Comparison of ENCODE assay signal across 22 mouse cellular contexts in genomic region chr14:121215817-121216216, GRCm38 (mm10).
A peak's percentile ranks its signal among the peaks of the same experiment; 100 is the strongest.
DNase-seq lines count a peak whose midpoint lies in the region; ATAC-seq and TF ChIP-seq lines count a peak whose summit lies in the region.
"Had no signal": no experiment of that assay in that cellular context is flagged by ENCODE, and none has a peak within 500 bp of the region (broad histone marks: within the 10 kb centered on the region; RNA-seq: fewer than 3 reads in every experiment).

No protein-coding gene starts in this region.

- TF ChIP-seq POLR2A in liver, adult 2 months (IDR thresholded peaks at IDR 0.05; ENCODE audit: extremely low read depth, insufficient read depth, low read length): no peak
- TF ChIP-seq POLR2A in cerebellum, adult 2 months (IDR thresholded peaks at IDR 0.05; ENCODE audit: borderline replicate concordance, insufficient read depth, low read length): no peak

- H3K36me3 ChIP-seq in intestine, embryonic 15.5 days: peaks cover 8% of the 10 kb centered on the region; the same call in 1 of the 2 replicates
- peaks cover under 1% of the 10 kb centered on the region; the same call in 1 of the 2 replicates for H3K36me3 ChIP-seq in intestine, postnatal 0 days (ENCODE audit: control insufficient read depth, insufficient read depth)
- H3K36me3 ChIP-seq in liver, adult 2 months (ENCODE audit: control insufficient read depth, insufficient read depth, low read length): no peaks in the 10 kb centered on the region
- H3K36me3 ChIP-seq in liver, embryonic 11.5 days (ENCODE audit: control insufficient read depth, insufficient read depth, low read length): no peaks in the 10 kb centered on the region
- no peaks in the 10 kb centered on the region for H3K36me3 ChIP-seq in lung, postnatal 0 days (ENCODE audit: insufficient read depth, low read length)
- H3K36me3 ChIP-seq: midbrain, embryonic 13.5 days had no signal

- WGBS in intestine, embryonic 15.5 days: 59% methylated on average over 5 of the region's 5 CpGs
- 62% methylated on average over 5 of the region's 5 CpGs for WGBS in intestine, postnatal 0 days
- WGBS in liver, adult 2 months: 66% methylated on average over 5 of the region's 5 CpGs
- WGBS in liver, embryonic 11.5 days: 79% methylated on average over 5 of the region's 5 CpGs
- WGBS in lung, postnatal 0 days: 29% methylated on average over 5 of the region's 5 CpGs
- 86% methylated on average over 5 of the region's 5 CpGs for WGBS in cerebellum, adult 2 months

- peaks cover 7% of the 10 kb centered on the region; the same call in 1 of the 2 replicates for H3K4me1 ChIP-seq in intestine, embryonic 15.5 days (replicated peaks)
- H3K4me1 ChIP-seq in intestine, postnatal 0 days (replicated peaks; ENCODE audit: control insufficient read depth, insufficient read depth, low read length): no peaks in the 10 kb centered on the region
- no peaks in the 10 kb centered on the region for H3K4me1 ChIP-seq in liver, adult 2 months (ENCODE audit: control insufficient read depth, insufficient read depth, low read length)
- no peaks in the 10 kb centered on the region for H3K4me1 ChIP-seq in liver, embryonic 11.5 days (replicated peaks; ENCODE audit: control insufficient read depth, insufficient read depth, low read length)
- peaks cover 5% of the 10 kb centered on the region; the same call in 1 of the 2 replicates for H3K4me1 ChIP-seq in lung, postnatal 0 days (ENCODE audit: insufficient read depth, low read depth, low read length)
- H3K4me1 ChIP-seq in cerebellum, adult 2 months (ENCODE audit: control insufficient read depth, insufficient read depth, low read length): peaks cover 13% of the 10 kb centered on the region

- H3K4me2 ChIP-seq in intestine, embryonic 15.5 days (replicated peaks): no peak overlapping the region
- no peak overlapping the region for H3K4me2 ChIP-seq in intestine, postnatal 0 days (replicated peaks; ENCODE audit: low read depth)
- H3K4me2 ChIP-seq in liver, embryonic 11.5 days: no peak overlapping the region
- H3K4me2 ChIP-seq in lung, postnatal 0 days (replicated peaks; ENCODE audit: low read depth, low read length): no peak overlapping the region
- H3K4me2 ChIP-seq: embryonic facial prominence, embryonic 12.5 days; heart, embryonic 11.5 days; hindbrain, embryonic 15.5 days; midbrain, embryonic 13.5 days had no signal

- peak; percentile 67 for TF ChIP-seq EP300 in lung, postnatal 0 days (IDR thresholded peaks at IDR 0.05)

- no peak overlapping the region for H3K9ac ChIP-seq in intestine, embryonic 15.5 days
- no peak overlapping the region for H3K9ac ChIP-seq in intestine, postnatal 0 days (ENCODE audit: low read depth, low read length)
- no peak overlapping the region for H3K9ac ChIP-seq in liver, adult 2 months (ENCODE audit: low read depth, low read length)
- no peak overlapping the region for H3K9ac ChIP-seq in liver, embryonic 11.5 days (ENCODE audit: low read depth, low read length)
- no peak overlapping the region for H3K9ac ChIP-seq in lung, postnatal 0 days (replicated peaks; ENCODE audit: low read depth)
- H3K9ac ChIP-seq: embryonic facial prominence, embryonic 12.5 days; hindbrain, embryonic 15.5 days; liver, postnatal 0 days; midbrain, embryonic 13.5 days had no signal

- H3K27ac ChIP-seq in intestine, embryonic 15.5 days: no peak overlapping the region
- no peak overlapping the region for H3K27ac ChIP-seq in intestine, postnatal 0 days (ENCODE audit: low read depth, low read length)
- H3K27ac ChIP-seq in liver, adult 2 months (replicated peaks; ENCODE audit: insufficient read depth, low read depth, low read length): no peak overlapping the region
- H3K27ac ChIP-seq in liver, embryonic 11.5 days (ENCODE audit: low read depth, low read length): no peak overlapping the region
- H3K27ac ChIP-seq in lung, postnatal 0 days (ENCODE audit: low read length): peak overlapping the region; percentile 70
- no peak overlapping the region for H3K27ac ChIP-seq in cerebellum, adult 2 months (ENCODE audit: insufficient read depth, low read length)
- H3K27ac ChIP-seq: hindbrain, embryonic 15.5 days; midbrain, embryonic 13.5 days had no signal

- ATAC-seq in intestine, embryonic 15.5 days: 0 out of 2 replicates have a peak, but pooled peaks have one; percentile 22
- no peak for ATAC-seq in intestine, postnatal 0 days
- ATAC-seq in liver, embryonic 11.5 days (replicated peaks; ENCODE audit: low FRiP score): no peak
- peak; percentile 51 for ATAC-seq in lung, postnatal 0 days
- ATAC-seq: CD4-positive, CD25-positive, alpha-beta regulatory T cell, adult 4 months; forebrain, embryonic 16.5 days; liver, postnatal 0 days; midbrain, embryonic 13.5 days had no signal

- no peaks in the 10 kb centered on the region for H3K27me3 ChIP-seq in intestine, embryonic 15.5 days (replicated peaks)
- no peaks in the 10 kb centered on the region for H3K27me3 ChIP-seq in intestine, postnatal 0 days (replicated peaks; ENCODE audit: control insufficient read depth, insufficient read depth, low read length)
- H3K27me3 ChIP-seq in liver, adult 2 months (ENCODE audit: control insufficient read depth, insufficient read depth, low read length): no peaks in the 10 kb centered on the region
- no peaks in the 10 kb centered on the region for H3K27me3 ChIP-seq in liver, embryonic 11.5 days (replicated peaks; ENCODE audit: control insufficient read depth, insufficient read depth, low read length)
- no peaks in the 10 kb centered on the region for H3K27me3 ChIP-seq in lung, postnatal 0 days (replicated peaks; ENCODE audit: insufficient read depth, low read length)
- no peaks in the 10 kb centered on the region for H3K27me3 ChIP-seq in cerebellum, adult 2 months (ENCODE audit: control insufficient read depth, insufficient read depth, low read length)
- H3K27me3 ChIP-seq: embryonic facial prominence, embryonic 12.5 days; hindbrain, embryonic 15.5 days; megakaryocyte, embryonic 14.5 days; midbrain, embryonic 13.5 days had no signal

- DNase-seq in liver, adult 2 months (ENCODE audit: extremely low read depth, low read depth, low spot score): peak; percentile 18
- no peak for DNase-seq in liver, embryonic 11.5 days (ENCODE audit: low spot score)
- peak; percentile 76 for DNase-seq in lung, postnatal 0 days (ENCODE audit: low spot score)
- no peak for DNase-seq in adrenal gland, postnatal 36 days
- DNase-seq in cerebellum, adult 2 months: no peak
- DNase-seq: cerebellum, adult 11 months; cerebellum, postnatal 10 days; gastrocnemius, postnatal 10 days; layer of hippocampus, postnatal 36 days; liver; liver, postnatal 0 days; retina, postnatal 1 day; thymus, postnatal 14 days had no signal

- H3K4me3 ChIP-seq in intestine, embryonic 15.5 days (replicated peaks): no peak overlapping the region
- H3K4me3 ChIP-seq in intestine, postnatal 0 days (ENCODE audit: low read depth, low read length): no peak overlapping the region
- H3K4me3 ChIP-seq in liver, adult 2 months (ENCODE audit: insufficient read depth, low read depth, low read length): no peak overlapping the region
- H3K4me3 ChIP-seq in liver, embryonic 11.5 days (ENCODE audit: low read depth, low read length): no peak overlapping the region
- H3K4me3 ChIP-seq in lung, postnatal 0 days (ENCODE audit: low read depth, low read length): no peak overlapping the region
- no peak overlapping the region for H3K4me3 ChIP-seq in cerebellum, adult 2 months (replicated peaks; ENCODE audit: insufficient read depth, low read depth, low read length)
- H3K4me3 ChIP-seq: embryonic facial prominence, embryonic 12.5 days; hindbrain, embryonic 15.5 days; megakaryocyte, embryonic 14.5 days; midbrain, embryonic 13.5 days had no signal

- no peaks in the 10 kb centered on the region for H3K9me3 ChIP-seq in intestine, embryonic 15.5 days
- no peaks in the 10 kb centered on the region for H3K9me3 ChIP-seq in intestine, postnatal 0 days (ENCODE audit: control insufficient read depth)
- no peaks in the 10 kb centered on the region for H3K9me3 ChIP-seq in liver, embryonic 11.5 days (ENCODE audit: control insufficient read depth, low read length)
- H3K9me3 ChIP-seq in lung, postnatal 0 days (ENCODE audit: low read length): no peaks in the 10 kb centered on the region
- H3K9me3 ChIP-seq: embryonic facial prominence, embryonic 12.5 days; hindbrain, embryonic 15.5 days; midbrain, embryonic 13.5 days had no signal

- H3K79me2 ChIP-seq in liver, adult 2 months (ENCODE audit: control insufficient read depth, insufficient read depth, low read length): peaks cover 3% of the 10 kb centered on the region; the same call in 1 of the 2 replicates

- no peak for TF ChIP-seq CTCF in intestine, postnatal 0 days (IDR thresholded peaks at IDR 0.05; ENCODE audit: low read depth)
- no peak for TF ChIP-seq CTCF in liver, adult 2 months (IDR thresholded peaks at IDR 0.05; ENCODE audit: low read depth, low read length)
- no peak for TF ChIP-seq CTCF in lung, postnatal 0 days (IDR thresholded peaks at IDR 0.05)
- no peak for TF ChIP-seq CTCF in cerebellum, adult 2 months (IDR thresholded peaks at IDR 0.05; ENCODE audit: borderline replicate concordance, insufficient read depth, low read depth, low read length)

Comparison
In these comparisons a context has a peak if more than half of its experiments do, and no peak if none do; other contexts are left out.
1. ATAC-seq: peak in intestine, embryonic 15.5 days (single experiment) and lung, postnatal 0 days (single experiment); none in intestine, postnatal 0 days (single experiment) and liver, embryonic 11.5 days (single experiment).
2. DNase-seq: peak in liver, adult 2 months (single experiment) and lung, postnatal 0 days (single experiment); none in liver, embryonic 11.5 days (single experiment), adrenal gland, postnatal 36 days (0 of 2) and cerebellum, adult 2 months (0 of 2).